Mouse (Mus musculus) stomach, embryonic 15.5 days (tissue): Measurements from ENCODE around the gene Tsg101. TPM values are rescaled to one million over a fixed set of nuclear protein-coding genes. Genes with fewer than 3 reads are reported as not detected.
A peak's percentile ranks its signal among the peaks of the same experiment; 100 is the strongest.

ENCODE experiments used
- ATAC-seq: fragments of 200-750 bp; cut with Nextera tagmentation; 2 replicates; pipeline ENCODE4 v1.8.0; 2017; ENCODE audit warnings: low read depth, moderate number of reproducible peaks, moderate TSS enrichment; ENCODE audit not compliant: insufficient read depth, low FRiP score
- H3K27ac ChIP-seq: fragments of 300-500 bp; sonication (generic); 2 replicates; pipeline ENCODE4 v1.5.1; 2015; ENCODE audit warnings: mild to moderate bottlenecking, inconsistent platforms
- H3K27me3 ChIP-seq: fragments of 300-500 bp; sonication (generic); replicated peaks from 2 replicates; pipeline ENCODE4 v1.6.1; 2015; ENCODE audit warnings: inconsistent platforms
- H3K36me3 ChIP-seq: fragments of 300-500 bp; sonication (generic); 2 replicates; pipeline ENCODE4 v1.6.1; 2015; ENCODE audit warnings: inconsistent platforms
- H3K4me1 ChIP-seq: fragments of 300-500 bp; sonication (generic); 2 replicates; pipeline ENCODE4 v1.6.1; 2015; ENCODE audit warnings: inconsistent platforms
- H3K4me2 ChIP-seq: fragments of 300-500 bp; sonication (generic); 2 replicates; pipeline ENCODE4 v1.6.1; 2015; ENCODE audit warnings: mild to moderate bottlenecking, inconsistent platforms
- H3K4me3 ChIP-seq: fragments of 300-500 bp; sonication (generic); replicated peaks from 2 replicates; pipeline ENCODE4 v1.5.1; 2015; ENCODE audit warnings: inconsistent platforms
- H3K9ac ChIP-seq: fragments of 300-500 bp; sonication (generic); 2 replicates; pipeline ENCODE4 v1.6.1; 2015; ENCODE audit warnings: inconsistent platforms
- H3K9me3 ChIP-seq: fragments of 300-500 bp; sonication (generic); 2 replicates; pipeline ENCODE4 v1.6.1; 2016; ENCODE audit warnings: inconsistent platforms
- WGBS: fragments of 180-500 bp; shearing (Covaris S2); methylation state at CpG from one replicate; pipeline ENCODE4 v1.1.7; 2015; 5-methylcytosine and 5-hydroxymethylcytosine counted together
- polyA plus RNA-seq: library from polyadenylated mRNA; unstranded; fragments of >200 nt; fragmentation: Nextera tagmentation; extraction: Ambion mirVana; gene quantifications from 2 replicates; pipeline ENCODE4 v1.2.1, GENCODE M21; 2015

The Tsg101 gene
- polyA plus RNA-seq, 1 experiment from 2014 or later, result 125 TPM

DNA sequence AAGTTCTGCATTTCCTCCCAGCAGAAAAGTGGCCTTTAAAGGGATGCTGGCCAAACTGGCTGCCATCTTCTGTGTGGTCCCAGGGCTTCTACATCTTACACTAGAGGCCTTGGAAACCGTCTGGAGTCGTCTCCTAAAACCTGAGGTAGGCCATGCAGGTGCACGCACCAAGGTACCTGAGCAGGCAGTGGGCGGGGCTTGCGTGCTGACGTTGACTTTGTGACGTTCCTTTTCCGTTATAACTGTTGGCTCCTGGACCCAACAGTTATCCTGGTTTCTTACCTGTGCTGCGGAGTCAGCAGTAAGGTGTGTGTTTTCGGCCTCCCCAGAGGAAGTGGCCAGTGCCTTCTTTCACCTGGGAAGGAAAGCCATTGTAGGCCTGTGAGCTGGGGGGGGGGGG lies 58.8 kb downstream of the Tsg101 start, which contains the start of gene Ldhc:
Gene Ldhc, plus strand, starts transcription at position 208 of the 400 bp plus-strand sequence.
- Histone ChIP-seq H3K9me3 (no peaks in the 10 kb centered on the region), H3K27me3 (no peaks in the 10 kb centered on the region), H3K4me3 (no peak within 1 kb of the TSS), H3K4me2 (no peak within 1 kb of the TSS), H3K27ac (no peak within 1 kb of the TSS), H3K9ac (no peak within 1 kb of the TSS), H3K4me1 (no peaks in the 10 kb centered on the region), H3K36me3 (peaks cover 3% of the 10 kb centered on the region; the same call in 1 of the 2 replicates)
- 40% methylated on average over 10 of the region's 10 CpGs for WGBS
- no peak for ATAC-seq

DNA sequence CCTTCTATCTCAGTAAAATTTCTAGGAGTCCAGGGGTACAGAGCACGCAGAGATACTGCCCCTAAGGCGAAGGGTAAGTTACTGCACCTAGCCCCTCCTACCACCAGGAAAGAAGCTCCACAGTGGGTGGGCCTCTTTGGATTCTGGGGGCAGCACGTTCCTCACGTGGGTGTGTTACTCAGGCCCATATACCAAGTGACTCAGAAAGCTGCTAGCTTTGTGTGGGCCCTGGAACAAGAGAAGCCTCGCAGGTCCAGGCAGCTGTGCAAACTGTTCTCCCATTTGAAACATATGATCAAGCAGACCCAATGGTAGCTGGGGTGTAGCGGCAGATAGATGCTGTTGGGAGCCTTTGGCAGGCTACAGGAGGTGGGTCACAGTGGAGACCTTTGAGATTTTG lies 60.7 kb downstream of the Tsg101 start:
- ATAC-seq, result no peak
- WGBS, result 55% methylated on average over 6 of the region's 6 CpGs

DNA sequence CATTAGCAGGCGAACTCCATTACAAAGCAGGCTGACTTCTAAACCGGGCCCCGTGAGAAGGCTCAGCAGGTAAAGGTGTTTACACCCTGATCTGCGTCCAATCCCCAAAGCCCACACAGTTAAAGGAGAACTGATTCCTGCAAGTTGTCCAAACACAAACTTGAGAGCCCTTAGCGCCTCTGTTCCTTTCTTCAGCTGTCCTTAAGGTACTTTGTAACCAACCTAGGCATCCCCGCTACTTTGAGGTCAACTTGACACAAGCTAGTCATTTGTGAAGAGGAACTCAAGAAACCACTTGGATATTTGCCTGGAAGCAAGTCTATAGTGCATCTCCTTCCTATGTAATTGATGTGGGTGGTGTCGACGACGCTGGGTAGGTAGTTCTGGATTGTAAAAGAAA lies 62.3 kb downstream of the Tsg101 start:
- WGBS, result 71% methylated on average over 9 of the region's 9 CpGs
- no peaks in the 10 kb centered on the region for H3K27me3 ChIP-seq
- no peak overlapping the region for H3K4me2 ChIP-seq

More for the DNA sequence above, 60.7 kb downstream of the Tsg101 start:
- no peak overlapping the region for H3K4me3 ChIP-seq
- H3K4me1 ChIP-seq, result no peaks in the 10 kb centered on the region
- H3K4me2 ChIP-seq, result no peak overlapping the region
- H3K27me3 ChIP-seq, result no peaks in the 10 kb centered on the region
- no peak overlapping the region for H3K27ac ChIP-seq
- H3K9ac ChIP-seq, result no peak overlapping the region
- peaks cover 19% of the 10 kb centered on the region for H3K36me3 ChIP-seq
- H3K9me3 ChIP-seq, result no peaks in the 10 kb centered on the region

DNA sequence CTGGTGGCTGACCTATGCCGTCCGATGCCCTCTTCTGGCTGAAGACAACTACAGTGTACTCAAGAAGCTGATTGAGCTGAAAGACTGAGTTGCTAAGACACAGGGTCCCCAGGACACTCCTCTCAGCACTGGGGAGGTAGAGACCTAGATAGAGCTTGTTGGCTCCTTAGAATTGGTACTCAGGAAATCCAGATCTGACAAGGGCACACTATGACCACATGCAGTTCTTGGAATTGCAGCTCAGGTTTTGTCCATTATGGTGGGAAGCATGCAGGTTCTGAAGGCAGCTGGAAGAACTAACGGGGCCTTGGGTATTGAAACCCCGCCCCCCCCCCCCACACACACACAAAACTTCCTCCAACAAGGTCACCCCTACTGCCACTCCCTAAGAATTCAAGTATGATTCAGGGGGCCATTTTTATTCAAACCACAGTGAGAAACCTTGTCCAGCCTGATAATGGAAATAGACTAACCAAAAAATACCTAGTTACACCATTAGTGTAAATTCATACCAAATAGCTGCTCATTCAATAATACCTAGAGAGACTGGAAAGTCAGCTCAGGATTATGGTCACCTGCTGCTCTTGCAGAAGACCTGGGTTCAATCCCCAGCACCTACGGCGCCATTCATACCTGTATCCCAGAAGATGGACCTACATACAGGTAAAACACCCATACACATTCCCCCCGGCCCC lies 63.8 kb downstream of the Tsg101 start:
- H3K36me3 ChIP-seq, result peaks cover 48% of the 10 kb centered on the region
- H3K4me1 ChIP-seq, result no peaks in the 10 kb centered on the region

More for the DNA sequence above, 62.3 kb downstream of the Tsg101 start:
- no peaks in the 10 kb centered on the region for H3K4me1 ChIP-seq
- no peak overlapping the region for H3K9ac ChIP-seq
- no peak overlapping the region for H3K27ac ChIP-seq
- ATAC-seq, result no peak
- no peaks in the 10 kb centered on the region for H3K9me3 ChIP-seq
- H3K4me3 ChIP-seq, result no peak overlapping the region
- peaks cover 35% of the 10 kb centered on the region for H3K36me3 ChIP-seq

DNA sequence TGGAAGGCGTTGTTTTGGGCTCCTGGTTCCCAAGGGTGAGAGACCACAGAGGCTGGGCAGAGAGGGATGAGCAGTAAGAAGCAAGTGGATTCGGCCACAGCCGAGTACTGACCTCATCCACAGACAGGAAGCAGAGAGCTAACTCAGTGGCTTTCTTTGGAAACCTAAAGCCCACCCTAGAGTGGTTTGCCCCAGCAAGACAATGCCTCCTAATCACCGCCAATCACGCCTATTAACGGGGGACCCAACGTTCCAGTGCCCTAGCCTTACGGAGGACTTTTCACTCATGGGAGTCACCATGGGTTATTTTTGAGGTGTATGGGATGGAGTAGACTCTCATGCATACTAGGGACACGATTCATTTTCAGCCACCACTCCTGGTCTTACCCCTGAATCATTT lies 66.4 kb downstream of the Tsg101 start:
- H3K9ac ChIP-seq, result no peak overlapping the region
- H3K4me3 ChIP-seq, result no peak overlapping the region
- 90% methylated on average over 9 of the region's 9 CpGs for WGBS
- no peak for ATAC-seq
- H3K27me3 ChIP-seq, result no peaks in the 10 kb centered on the region
- no peaks in the 10 kb centered on the region for H3K9me3 ChIP-seq
- peaks cover 69% of the 10 kb centered on the region for H3K36me3 ChIP-seq
- H3K4me2 ChIP-seq, result no peak overlapping the region
- H3K27ac ChIP-seq, result no peak overlapping the region
- no peaks in the 10 kb centered on the region for H3K4me1 ChIP-seq

More for the DNA sequence above, 63.8 kb downstream of the Tsg101 start:
- 76% methylated on average over 7 of the region's 7 CpGs for WGBS
- Histone ChIP-seq H3K27ac (no peak overlapping the region), H3K9me3 (no peaks in the 10 kb centered on the region), H3K4me2 (no peak overlapping the region), H3K27me3 (no peaks in the 10 kb centered on the region), H3K9ac (no peak overlapping the region), H3K4me3 (no peak overlapping the region)
- ATAC-seq, result no peak

DNA sequence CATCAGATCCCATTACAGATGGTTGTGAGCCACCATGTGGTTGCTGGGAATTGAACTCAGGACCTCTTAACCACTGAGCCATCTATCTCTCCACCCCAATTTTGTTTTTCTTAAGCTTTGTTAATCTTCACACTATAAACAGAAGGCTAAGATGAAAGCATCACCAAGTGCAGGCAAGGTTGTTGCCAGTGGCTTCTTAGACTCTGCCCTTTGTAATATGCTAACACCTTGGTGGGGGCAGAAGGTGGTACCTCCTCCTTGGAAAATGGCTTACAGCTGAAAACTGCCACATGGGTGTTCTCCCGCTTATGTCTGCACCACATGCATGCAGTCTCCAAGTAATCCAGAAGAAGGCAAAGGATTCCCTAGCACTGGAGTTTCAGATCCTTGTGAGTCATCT lies 67.1 kb downstream of the Tsg101 start:
- peaks cover 69% of the 10 kb centered on the region for H3K36me3 ChIP-seq
- no peaks in the 10 kb centered on the region for H3K27me3 ChIP-seq
- 79% methylated on average over 1 of the region's 1 CpGs for WGBS
- H3K4me2 ChIP-seq, result no peak overlapping the region
- no peak overlapping the region for H3K9ac ChIP-seq
- no peaks in the 10 kb centered on the region for H3K4me1 ChIP-seq
- H3K9me3 ChIP-seq, result no peaks in the 10 kb centered on the region
- ATAC-seq, result no peak
- no peak overlapping the region for H3K4me3 ChIP-seq
- no peak overlapping the region for H3K27ac ChIP-seq

DNA sequence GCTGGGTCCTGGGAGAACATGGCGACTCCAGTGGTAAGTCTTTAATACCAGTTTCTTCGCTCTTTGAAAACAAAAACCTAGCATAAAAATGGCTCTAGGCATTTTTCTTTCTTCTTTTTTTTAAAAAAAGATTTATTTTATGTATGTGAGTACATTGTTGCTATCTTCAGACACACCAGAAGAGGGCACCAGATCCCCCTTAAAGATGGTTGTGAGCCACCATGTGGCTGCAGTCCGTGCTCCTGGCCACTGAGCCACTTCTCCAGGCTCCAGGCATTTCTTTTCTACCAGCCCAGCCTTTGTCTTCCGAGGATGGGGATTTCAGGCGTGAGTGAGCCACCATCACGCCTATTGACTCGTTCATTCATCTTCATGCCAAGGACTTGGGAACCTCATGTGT lies 68.7 kb downstream of the Tsg101 start:
- H3K27ac ChIP-seq, result no peak overlapping the region
- ATAC-seq, result no peak
- no peak overlapping the region for H3K4me2 ChIP-seq
- no peaks in the 10 kb centered on the region; the same call in 1 of the 2 replicates for H3K4me1 ChIP-seq
- H3K4me3 ChIP-seq, result no peak overlapping the region
- H3K9ac ChIP-seq, result no peak overlapping the region
- H3K36me3 ChIP-seq, result peaks cover 67% of the 10 kb centered on the region
- no peaks in the 10 kb centered on the region for H3K9me3 ChIP-seq
- WGBS, result 79% methylated on average over 7 of the region's 7 CpGs
- H3K27me3 ChIP-seq, result no peaks in the 10 kb centered on the region

DNA sequence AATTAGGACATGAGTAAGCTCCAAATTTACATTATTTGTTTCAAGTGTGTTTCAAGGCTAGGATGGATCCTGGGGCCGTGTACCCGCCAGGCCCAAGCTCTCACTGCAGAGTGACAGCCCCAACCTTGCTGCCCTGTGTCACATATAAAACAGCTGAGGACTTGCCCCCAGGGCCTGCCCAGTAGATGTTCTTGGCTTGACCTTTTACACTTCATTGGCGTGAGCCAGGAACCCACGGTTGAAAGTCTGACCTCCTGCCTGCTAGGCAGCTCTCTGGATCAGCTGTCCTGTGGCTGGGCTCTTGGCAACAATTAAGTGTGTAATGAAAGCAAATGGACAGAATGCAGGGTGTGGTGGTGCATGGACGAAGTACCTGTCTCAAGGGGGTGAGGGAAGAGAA lies 70.5 kb downstream of the Tsg101 start:
- 83% methylated on average over 5 of the region's 5 CpGs for WGBS
- peaks cover 51% of the 10 kb centered on the region for H3K36me3 ChIP-seq
- H3K9ac ChIP-seq, result no peak overlapping the region
- no peaks in the 10 kb centered on the region; the same call in 1 of the 2 replicates for H3K4me1 ChIP-seq
- H3K4me2 ChIP-seq, result no peak overlapping the region
- no peak overlapping the region for H3K4me3 ChIP-seq
- H3K9me3 ChIP-seq, result no peaks in the 10 kb centered on the region
- no peak for ATAC-seq
- no peaks in the 10 kb centered on the region for H3K27me3 ChIP-seq
- H3K27ac ChIP-seq, result no peak overlapping the region

DNA sequence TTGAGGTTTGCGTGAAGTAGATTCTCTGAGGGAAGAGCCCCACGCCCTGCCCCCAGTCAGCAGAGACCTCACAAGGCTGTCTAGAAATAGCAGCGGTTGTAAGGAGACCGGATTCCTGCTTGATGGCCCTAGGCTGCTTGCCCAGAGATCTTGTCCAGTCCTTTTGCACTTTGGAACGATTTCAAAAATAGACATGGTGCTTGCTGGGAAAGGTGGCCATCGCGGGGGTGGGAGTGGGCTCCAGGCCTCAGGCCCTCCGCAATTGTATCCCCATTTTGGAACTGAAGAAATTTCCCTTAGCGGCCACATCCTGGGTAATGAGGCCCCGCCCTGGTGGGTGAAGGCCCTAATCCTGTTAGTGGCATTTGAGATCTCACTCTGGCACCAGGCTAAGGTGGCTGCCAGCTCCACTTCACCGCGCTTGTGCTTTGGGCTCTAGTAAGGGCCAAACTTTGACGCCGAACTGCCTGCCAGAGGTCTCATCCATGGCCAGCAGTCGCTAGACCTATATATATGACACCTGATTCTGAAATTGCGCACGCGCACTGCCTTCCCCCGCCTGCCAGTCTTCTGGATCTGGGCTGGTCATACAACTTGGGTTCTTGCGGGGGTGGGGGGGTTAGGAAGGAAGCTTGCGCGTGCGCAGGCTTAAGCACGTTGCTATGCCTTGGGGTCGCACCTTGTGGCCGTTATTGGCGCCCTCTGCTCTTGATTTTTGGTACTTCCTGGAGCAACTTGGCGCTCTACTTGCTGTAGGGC lies 73.1 kb downstream of the Tsg101 start:
- no peaks in the 10 kb centered on the region for H3K27me3 ChIP-seq
- WGBS, result 2% methylated on average over 28 of the region's 28 CpGs
- peak overlapping the region; percentile 83 for H3K4me2 ChIP-seq
- H3K36me3 ChIP-seq, result peaks cover 28% of the 10 kb centered on the region
- peaks cover 2% of the 10 kb centered on the region; the same call in 1 of the 2 replicates for H3K4me1 ChIP-seq
- H3K27ac ChIP-seq, result peak overlapping the region; percentile 94
- H3K4me3 ChIP-seq, result peak overlapping the region; percentile 74
- H3K9ac ChIP-seq, result peak overlapping the region; percentile 83
- ATAC-seq, result peak; percentile 32; the same call in 1 of the 2 replicates
- no peaks in the 10 kb centered on the region for H3K9me3 ChIP-seq

DNA sequence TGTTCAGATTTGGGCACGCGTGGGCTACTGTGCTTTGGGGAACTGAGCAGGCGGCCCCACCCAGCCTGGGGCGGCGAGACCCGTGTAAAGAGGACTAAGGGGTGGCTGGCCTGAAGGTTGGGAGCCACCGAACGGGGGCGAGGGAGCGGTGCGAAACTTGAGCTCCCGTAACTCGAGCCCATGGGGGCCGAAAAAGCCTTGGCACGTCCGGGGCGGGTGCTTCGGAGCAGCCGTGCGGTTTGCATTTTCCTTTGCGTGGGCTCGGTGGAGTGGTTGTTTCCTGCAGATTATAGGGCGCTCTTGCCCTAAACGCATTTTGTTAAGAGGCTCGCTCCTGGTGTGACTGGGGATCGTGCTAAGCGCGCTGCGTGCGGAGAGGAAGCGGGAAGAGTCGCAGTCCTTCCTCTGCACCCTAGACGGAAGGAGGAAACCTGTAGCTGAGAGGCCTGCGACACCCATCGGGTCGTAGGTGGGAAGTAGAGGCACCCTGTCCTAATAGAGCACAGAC lies 73.7 kb downstream of the Tsg101 start:
- H3K9ac ChIP-seq, result peak overlapping the region; percentile 83
- ATAC-seq, result peak; percentile 13; the same call in 1 of the 2 replicates

DNA sequence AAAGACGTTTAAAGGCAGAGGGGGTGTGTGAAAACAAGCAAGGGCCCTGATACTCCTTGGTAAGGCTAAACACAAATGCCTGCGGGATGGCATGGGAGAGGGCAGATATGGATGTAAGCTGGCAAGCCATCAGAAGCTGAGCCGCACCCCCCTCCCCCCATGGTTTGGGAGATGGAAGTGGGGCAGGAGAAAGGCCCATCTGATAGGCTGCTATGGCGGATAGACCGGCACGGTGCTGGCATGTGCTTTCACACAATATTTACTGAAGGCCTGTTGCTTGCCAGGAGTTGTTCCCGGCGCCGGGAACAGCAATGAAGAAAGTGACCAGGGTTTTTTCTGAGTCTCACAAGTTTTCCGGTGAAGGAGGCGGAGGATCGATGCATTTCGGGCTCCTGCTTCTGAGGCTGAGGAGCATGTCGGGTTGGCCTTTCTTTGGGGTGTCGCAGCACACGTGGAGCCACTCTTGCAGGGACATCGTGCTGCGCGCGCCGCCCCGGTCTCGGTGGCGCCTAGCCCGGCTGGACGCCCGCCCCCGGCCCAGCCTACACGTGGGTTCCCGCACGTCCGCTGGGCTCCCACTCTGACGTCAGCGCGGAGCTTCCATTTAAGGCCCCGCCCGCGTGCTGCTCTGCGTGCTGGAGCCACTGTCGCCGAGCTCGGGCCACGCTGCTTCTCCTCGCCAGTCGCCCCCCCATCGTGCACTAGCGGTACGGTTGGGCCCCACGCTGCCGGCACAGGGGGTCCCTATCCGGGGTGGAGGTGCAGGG lies 74.4 kb downstream of the Tsg101 start:
- H3K9me3 ChIP-seq, result no peaks in the 10 kb centered on the region
- H3K36me3 ChIP-seq, result peaks cover 18% of the 10 kb centered on the region
- no peaks in the 10 kb centered on the region for H3K27me3 ChIP-seq
- under 1% methylated on average over 51 of the region's 51 CpGs for WGBS
- ATAC-seq, result peak; percentile 87
- H3K4me1 ChIP-seq, result peaks cover 10% of the 10 kb centered on the region
- H3K4me3 ChIP-seq, result peak overlapping the region; percentile 74
- H3K9ac ChIP-seq, result peak overlapping the region; percentile 83
- peak overlapping the region; percentile 94 for H3K27ac ChIP-seq
- peak overlapping the region; percentile 83 for H3K4me2 ChIP-seq

More for the DNA sequence above, 73.7 kb downstream of the Tsg101 start:
- Histone ChIP-seq H3K9me3 (no peaks in the 10 kb centered on the region), H3K27ac (peak overlapping the region; percentile 94), H3K4me1 (peaks cover 7% of the 10 kb centered on the region), H3K4me2 (peak overlapping the region; percentile 83), H3K27me3 (no peaks in the 10 kb centered on the region), H3K4me3 (peak overlapping the region; percentile 74), H3K36me3 (peaks cover 21% of the 10 kb centered on the region)
- WGBS, result under 1% methylated on average over 36 of the region's 36 CpGs
